Mouse (Mus musculus) ovary, adult 2 months (tissue): ENCODE results near the gene Olfr1135. TPM values are rescaled to one million over a fixed set of nuclear protein-coding genes. Genes with fewer than 3 reads are reported as not detected.

Experiments
- polyA plus RNA-seq: library from polyadenylated mRNA; depleted of rRNA; stranded (reverse); fragments of >200 nt; gene quantifications from 2 replicates; pipeline ENCODE4 v1.2.3, GENCODE M21; 2012; rRNA removed

The Olfr1135 gene
- not detected in 2 replicates for polyA plus RNA-seq

GRCm38 (mm10) chr2:87673564-87673963 is at the start of gene Olfr1135:
Olfr1135 (minus strand) TSS chr2:87673664.

GRCm38 (mm10) chr2:87713079-87713478 is 39.6 kb upstream of the Olfr1135 start, which contains the start of gene Olfr1137:
Olfr1137 (minus strand) TSS chr2:87713179.

GRCm38 (mm10) chr2:87693847-87694246 is 20.4 kb upstream of the Olfr1135 start, which contains the start of gene Olfr1136:
Olfr1136 (minus strand) TSS chr2:87693947.

GRCm38 (mm10) chr2:87658360-87658759 is 15.1 kb downstream of the Olfr1135 start, which contains the start of gene Olfr1134:
Olfr1134 (minus strand) TSS chr2:87658460.

GRCm38 (mm10) chr2:87647274-87647673 is 26.2 kb downstream of the Olfr1135 start, which contains the start of gene Olfr1133:
Olfr1133 (minus strand) TSS chr2:87647374.

GRCm38 (mm10) chr2:87637435-87637834 is 36.0 kb downstream of the Olfr1135 start, which contains the start of gene Olfr1132:
Olfr1132 (minus strand) TSS chr2:87637535.

GRCm38 (mm10) chr2:87626804-87627203 is 46.7 kb downstream of the Olfr1135 start, which contains the start of gene Olfr1131:
Olfr1131 (plus strand) TSS chr2:87627104.

Other genes starting within 250 kb of the Olfr1135 start
- gene Olfr1124, start 243.4 kb downstream of the Olfr1135 start, polyA plus RNA-seq: not detected in 2 replicates
- gene Olfr1126, start 219.7 kb downstream of the Olfr1135 start, polyA plus RNA-seq: not detected in 2 replicates
- gene Pramel7, start 176.6 kb downstream of the Olfr1135 start, polyA plus RNA-seq: not detected in 2 replicates
- not detected in 2 replicates for gene Pramel6, start 167.1 kb downstream of the Olfr1135 start, polyA plus RNA-seq
- gene Olfr153, start 141.9 kb downstream of the Olfr1135 start, polyA plus RNA-seq: not detected in 2 replicates
- gene Olfr1128, start 128.1 kb downstream of the Olfr1135 start, polyA plus RNA-seq: not detected in 2 replicates
- not detected in 2 replicates for gene Olfr1129, start 99.8 kb downstream of the Olfr1135 start, polyA plus RNA-seq
- gene Olfr1130, start 67.5 kb downstream of the Olfr1135 start, polyA plus RNA-seq: not detected in 2 replicates
- gene Olfr1131, start 46.6 kb downstream of the Olfr1135 start, polyA plus RNA-seq: not detected in 2 replicates
- not detected in 2 replicates for gene Olfr1132, start 36.1 kb downstream of the Olfr1135 start, polyA plus RNA-seq
- gene Olfr1133, start 26.3 kb downstream of the Olfr1135 start, polyA plus RNA-seq: not detected in 2 replicates
- gene Olfr1134, start 15.2 kb downstream of the Olfr1135 start, polyA plus RNA-seq: not detected in 2 replicates
- not detected in 2 replicates for gene Olfr1136, start 20.3 kb upstream of the Olfr1135 start, polyA plus RNA-seq
- gene Olfr1137, start 39.5 kb upstream of the Olfr1135 start, polyA plus RNA-seq: not detected in 2 replicates
- gene Olfr1138, start 66.3 kb upstream of the Olfr1135 start, polyA plus RNA-seq: not detected in 2 replicates
- gene Olfr1140, start 70.1 kb upstream of the Olfr1135 start, polyA plus RNA-seq: not detected in 2 replicates
- gene Olfr1141, start 80.3 kb upstream of the Olfr1135 start, polyA plus RNA-seq: not detected in 2 replicates
- gene Olfr152, start 105.8 kb upstream of the Olfr1135 start, polyA plus RNA-seq: not detected in 2 replicates
- gene Olfr1143, start 126.9 kb upstream of the Olfr1135 start, polyA plus RNA-seq: not detected in 2 replicates
- not detected in 2 replicates for gene Olfr1145, start 136.2 kb upstream of the Olfr1135 start, polyA plus RNA-seq
- not detected in 2 replicates for gene Olfr1148, start 156.9 kb upstream of the Olfr1135 start, polyA plus RNA-seq
- not detected in 2 replicates for gene Olfr1150-ps1, start 170.3 kb upstream of the Olfr1135 start, polyA plus RNA-seq
- not detected in 2 replicates for gene Olfr1151, start 182.2 kb upstream of the Olfr1135 start, polyA plus RNA-seq
- not detected in 2 replicates for gene Olfr1152, start 192.8 kb upstream of the Olfr1135 start, polyA plus RNA-seq
- gene Olfr1153, start 221.3 kb upstream of the Olfr1135 start, polyA plus RNA-seq: not detected in 2 replicates
- not detected in 2 replicates for gene Olfr1154, start 231.5 kb upstream of the Olfr1135 start, polyA plus RNA-seq